Mouse (Mus musculus): ENCODE measurements around the gene Slit1.

DNA sequence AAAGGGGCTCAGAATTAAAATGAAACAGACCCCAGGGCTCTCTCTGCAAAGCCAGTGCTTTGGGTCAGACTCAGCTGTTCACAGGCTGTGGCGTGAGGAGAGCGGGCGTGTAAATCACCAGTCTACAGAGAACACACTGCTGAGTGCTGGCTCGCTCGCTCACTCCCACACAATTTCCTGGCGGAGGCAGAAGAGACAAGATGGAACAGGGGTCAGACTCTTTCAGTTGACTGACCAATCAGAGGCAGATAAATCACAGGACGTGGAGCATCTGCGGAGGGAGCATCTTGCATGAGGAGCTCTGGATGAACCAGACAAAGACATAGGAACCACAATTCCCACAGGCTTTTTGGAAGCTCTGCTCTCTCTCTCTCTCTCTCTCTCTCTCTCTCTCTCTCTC is 67.9 kb downstream of the Slit1 start:
- no peak for TF ChIP-seq MYOD1 (IDR thresholded peaks at IDR 0.05; ENCODE audit: control insufficient read depth in 1 of 3, insufficient read length in 2 of 3, low read depth in 2 of 3)
- no peak for TF ChIP-seq POLR2A (IDR thresholded peaks at IDR 0.05; ENCODE audit: insufficient read length, low read depth)
- no peak for TF ChIP-seq MAX (IDR thresholded peaks at IDR 0.05; ENCODE audit: low read depth)
- no peak for TF ChIP-seq CEBPB (IDR thresholded peaks at IDR 0.05; ENCODE audit: insufficient read depth, poor library complexity, severe bottlenecking)
- no peak for TF ChIP-seq MYOG (IDR thresholded peaks at IDR 0.05; ENCODE audit: control insufficient read depth in 1 of 3, insufficient read depth in 1 of 3, insufficient read length in 2 of 3, low read depth in 2 of 3)
- TF ChIP-seq REST (IDR thresholded peaks at IDR 0.05; ENCODE audit: insufficient read depth, insufficient read length): no peak
- no peak for TF ChIP-seq TCF3 (IDR thresholded peaks at IDR 0.05; ENCODE audit: insufficient read length, low read depth)
- no peak for TF ChIP-seq USF1 (IDR thresholded peaks at IDR 0.05; ENCODE audit: low read depth)
- no peak for TF ChIP-seq TCF12 (IDR thresholded peaks at IDR 0.05; ENCODE audit: insufficient read depth, poor library complexity, severe bottlenecking)
- no peak for TF ChIP-seq E2F4 (IDR thresholded peaks at IDR 0.05; ENCODE audit: insufficient read depth)
- TF ChIP-seq SRF (IDR thresholded peaks at IDR 0.05; ENCODE audit: control insufficient read depth, insufficient read length, low read depth): no peak
